Comparison of ENCODE assay signal across 8 mouse cellular contexts in genomic region chr11:120065291-120065690, GRCm38 (mm10). TPM values are rescaled to one million over a fixed set of nuclear protein-coding genes. Genes with fewer than 3 reads are reported as not detected.
DNase-seq lines count a peak whose midpoint lies in the region; ATAC-seq and TF ChIP-seq lines count a peak whose summit lies in the region.

No protein-coding gene starts in this region.

- DNase-seq in heart, adult 11 months: peak; percentile 95
- DNase-seq in heart, postnatal 25 days (ENCODE audit: low spot score): no peak
- DNase-seq in cerebellum, adult 8-10 months: peak; percentile 73
- peak; percentile 20 to 22 for DNase-seq in heart, adult 9 months (ENCODE audit: low spot score in 2 of 2)
- peak; percentile 85 for DNase-seq in kidney, postnatal 10 days
- DNase-seq in testis, postnatal 10 days (ENCODE audit: low spot score): peak; percentile 85

- peak; percentile 75 for TF ChIP-seq CTCF in E14TG2a.4 (conservative IDR thresholded peaks at IDR 0.05; ENCODE audit: low read length)

- ATAC-seq in megakaryocyte-erythroid progenitor cell, adult 5-6 weeks (replicated peaks; ENCODE audit: low FRiP score, low TSS enrichment, poor library complexity, severe bottlenecking): peak; percentile 54

- peak overlapping the region; percentile 50 for H3K4me3 ChIP-seq in E14TG2a.4 (replicated peaks; ENCODE audit: low read length)

- peaks cover 70% of the 10 kb centered on the region for H3K36me3 ChIP-seq in E14TG2a.4 (ENCODE audit: insufficient read depth, low read length)

- H3K4me1 ChIP-seq in E14TG2a.4 (replicated peaks; ENCODE audit: low read depth, low read length): peaks cover 64% of the 10 kb centered on the region

- intact Hi-C loops in heart, postnatal 25 days (cut with DNase I): loop anchor here (1.0 to 10.0 kb wide), 2 partner anchors 35 to 50 kb away; no protein-coding TSS in a partner anchor

- H3K27me3 ChIP-seq in E14TG2a.4 (ENCODE audit: insufficient read depth, low read length): no peaks in the 10 kb centered on the region

- H3K9me3 ChIP-seq in E14TG2a.4 (ENCODE audit: low read length): no peaks in the 10 kb centered on the region

RNA-seq across cellular contexts. Expression of gene Aatk, which starts 18.3 kb away (rescaled TPM):
- 1 to 10 TPM; 4.3 to 4.7 TPM for total RNA-seq in heart, postnatal 25 days (2021)
- total RNA-seq in megakaryocyte-erythroid progenitor cell, adult 5-6 weeks (2014; fragmentation: Nextera tagmentation): 0.62 TPM in 1 of 2 replicates, not detected in the other
- total RNA-seq in megakaryocyte-erythroid progenitor cell, adult 5-6 weeks (2017): not detected in 2 replicates

RNA-seq across cellular contexts. Expression of gene Cep131, which starts 21.3 kb away (rescaled TPM):
- total RNA-seq in heart, postnatal 25 days (2021): 1 to 10 TPM; 9.3 to 9.7 TPM
- total RNA-seq in megakaryocyte-erythroid progenitor cell, adult 5-6 weeks (2014; fragmentation: Nextera tagmentation): 9.6 and 18.9 TPM in 2 replicates
- total RNA-seq in megakaryocyte-erythroid progenitor cell, adult 5-6 weeks (2017): 18.1 and 22.3 TPM in 2 replicates

RNA-seq across cellular contexts. Expression of gene Tepsin, which starts 33.2 kb away (rescaled TPM):
- total RNA-seq in heart, postnatal 25 days (2021): 1 to 10 TPM; 7.4 to 8.2 TPM
- total RNA-seq in megakaryocyte-erythroid progenitor cell, adult 5-6 weeks (2014; fragmentation: Nextera tagmentation): 12.8 and 24.1 TPM in 2 replicates
- 5.0 and 6.0 TPM in 2 replicates for total RNA-seq in megakaryocyte-erythroid progenitor cell, adult 5-6 weeks (2017)

RNA-seq across cellular contexts. Expression of gene Ndufaf8, which starts 33.4 kb away (rescaled TPM):
- 10 to 100 TPM; 67.1 to 69.7 TPM for total RNA-seq in heart, postnatal 25 days (2021)
- 36.8 and 74.1 TPM in 2 replicates for total RNA-seq in megakaryocyte-erythroid progenitor cell, adult 5-6 weeks (2014; fragmentation: Nextera tagmentation)
- total RNA-seq in megakaryocyte-erythroid progenitor cell, adult 5-6 weeks (2017): 21.2 and 41.9 TPM in 2 replicates
